In the genomic region with DNA sequence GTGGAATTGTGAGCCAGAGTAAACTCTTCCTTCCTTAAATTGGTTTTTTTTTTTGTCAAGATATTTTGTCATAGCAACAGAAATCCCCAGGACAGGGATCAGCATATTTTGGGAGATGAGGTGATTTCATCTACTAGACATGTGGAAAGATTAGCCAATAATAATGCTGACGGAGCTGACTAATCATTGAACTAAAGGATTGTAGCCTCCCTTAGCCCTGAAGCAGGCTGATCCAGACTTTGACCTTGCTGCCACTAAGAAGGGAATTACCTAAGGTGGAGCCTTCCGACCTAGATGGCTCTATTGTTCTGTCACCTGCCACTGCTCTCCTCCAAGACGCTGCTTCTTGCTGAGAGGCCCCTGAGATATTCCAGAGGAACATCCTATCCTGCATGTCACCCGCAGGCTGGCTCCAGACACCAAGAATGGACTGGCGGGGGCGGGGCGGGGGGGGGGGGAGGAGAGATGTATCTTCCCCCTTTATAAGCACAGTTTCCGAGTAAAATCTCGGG, we compare ENCODE assay signal across 17 mouse cellular contexts.
DNase-seq lines count a peak whose midpoint lies in the region; ATAC-seq and TF ChIP-seq lines count a peak whose summit lies in the region.
"Had no signal": no experiment of that assay in that cellular context is flagged by ENCODE, and none has a peak within 500 bp of the region (broad histone marks: within the 10 kb centered on the region; RNA-seq: fewer than 3 reads in every experiment).

No protein-coding gene starts in this region.

- no peak for TF ChIP-seq CTCF in intestine, postnatal 0 days (IDR thresholded peaks at IDR 0.05; ENCODE audit: low read depth)

- no peaks in the 10 kb centered on the region for H3K36me3 ChIP-seq in intestine, postnatal 0 days (ENCODE audit: control insufficient read depth, insufficient read depth)
- H3K36me3 ChIP-seq: embryonic facial prominence, embryonic 12.5 days; forebrain, embryonic 15.5 days; heart, embryonic 13.5 days had no signal

- peak; percentile 77 for DNase-seq in kidney, adult 9 months
- DNase-seq in kidney, postnatal 10 days, result no peak
- peak; percentile 51 for DNase-seq in ES-CJ7 (ENCODE audit: low read depth, low spot score)
- DNase-seq in testis, postnatal 10 days (ENCODE audit: low spot score), result no peak
- DNase-seq: adrenal gland, adult 2 months; adrenal gland, postnatal 25 days; cerebellum, adult 8-10 months; cerebellum, postnatal 25 days; gastrocnemius, postnatal 36 days; heart, postnatal 36 days had no signal

- H3K9ac ChIP-seq in intestine, postnatal 0 days (ENCODE audit: low read depth, low read length), result no peak overlapping the region
- H3K9ac ChIP-seq: embryonic facial prominence, embryonic 12.5 days; forebrain, embryonic 15.5 days; heart, embryonic 13.5 days had no signal

- no peak overlapping the region; the same call in 1 of the 2 replicates for H3K4me2 ChIP-seq in intestine, postnatal 0 days (replicated peaks; ENCODE audit: low read depth)
- H3K4me2 ChIP-seq: embryonic facial prominence, embryonic 12.5 days; forebrain, embryonic 15.5 days; heart, embryonic 13.5 days had no signal

- H3K4me3 ChIP-seq in brown adipose tissue, adult 24 weeks (ENCODE audit: insufficient read depth, low read depth, low read length), result no peak overlapping the region
- H3K4me3 ChIP-seq in intestine, postnatal 0 days (ENCODE audit: low read depth, low read length), result no peak overlapping the region
- H3K4me3 ChIP-seq: embryonic facial prominence, embryonic 12.5 days; forebrain, embryonic 15.5 days; heart, embryonic 13.5 days had no signal

- peak; percentile 80 for ATAC-seq in intestine, postnatal 0 days
- ATAC-seq in inflammation-experienced regulatory T-cells, adult 6 months, result no peak
- ATAC-seq: forebrain, embryonic 15.5 days; hindbrain, embryonic 16.5 days had no signal

- peak overlapping the region; percentile 86 for H3K27ac ChIP-seq in brown adipose tissue, adult 24 weeks (replicated peaks; ENCODE audit: low read depth, low read length)
- peak overlapping the region; percentile 66 for H3K27ac ChIP-seq in intestine, postnatal 0 days (ENCODE audit: low read depth, low read length)
- H3K27ac ChIP-seq: embryonic facial prominence, embryonic 12.5 days; forebrain, embryonic 15.5 days; heart, embryonic 13.5 days had no signal

- peaks cover 7% of the 10 kb centered on the region; the same call in 1 of the 2 replicates for H3K4me1 ChIP-seq in brown adipose tissue, adult 24 weeks (ENCODE audit: control insufficient read depth, insufficient read depth, insufficient read length, low read length)
- H3K4me1 ChIP-seq in intestine, postnatal 0 days (replicated peaks; ENCODE audit: control insufficient read depth, insufficient read depth, low read length), result 0 out of 2 replicates have a peak, but pooled peaks cover 4% of the 10 kb centered on the region

- H3K9me3 ChIP-seq in intestine, postnatal 0 days (ENCODE audit: control insufficient read depth), result no peaks in the 10 kb centered on the region
- H3K9me3 ChIP-seq: embryonic facial prominence, embryonic 12.5 days; forebrain, embryonic 15.5 days had no signal

- no peaks in the 10 kb centered on the region for H3K27me3 ChIP-seq in intestine, postnatal 0 days (replicated peaks; ENCODE audit: control insufficient read depth, insufficient read depth, low read length)
- H3K27me3 ChIP-seq: embryonic facial prominence, embryonic 12.5 days; forebrain, embryonic 15.5 days; heart, embryonic 13.5 days had no signal

- WGBS in intestine, postnatal 0 days, result 37% methylated on average over 9 of the region's 9 CpGs

Comparison
In these comparisons a context has a peak if more than half of its experiments do, and no peak if none do; other contexts are left out.
1. DNase-seq: peak in kidney, adult 9 months (single experiment) and ES-CJ7 (single experiment); none in kidney, postnatal 10 days (single experiment) and testis, postnatal 10 days (single experiment).